Mouse (Mus musculus) midbrain, postnatal 0 days (tissue): ENCODE measurements around the gene Rab43. TPM values are rescaled to one million over a fixed set of nuclear protein-coding genes. Genes with fewer than 3 reads are reported as not detected.

ENCODE experiments used
- ATAC-seq: fragments of 200-750 bp; cut with Nextera tagmentation; 2 replicates; pipeline ENCODE4 v1.8.0; 2017; ENCODE audit warnings: moderate number of reproducible peaks, mild to moderate bottlenecking, moderate TSS enrichment, moderate library complexity; ENCODE audit not compliant: low FRiP score
- DNase-seq: peaks from one replicate; pipeline ENCODE4 v3.0.0-alpha.2; 2015; ENCODE audit warnings: low spot score
- H3K27ac ChIP-seq: fragments of 300-500 bp; sonication (generic); 2 replicates; pipeline ENCODE4 v1.5.1; 2014; ENCODE audit warnings: low read depth, mild to moderate bottlenecking, low read length, mixed read lengths
- H3K27me3 ChIP-seq: fragments of 300-500 bp; sonication (generic); 2 replicates; pipeline ENCODE4 v1.6.1; 2014; ENCODE audit warnings: low read length, control low read depth, mixed read lengths; ENCODE audit not compliant: insufficient read depth
- H3K36me3 ChIP-seq: fragments of 300-500 bp; sonication (generic); 2 replicates; pipeline ENCODE4 v1.6.1; 2014; ENCODE audit warnings: low read length, control low read depth, mixed read lengths; ENCODE audit not compliant: insufficient read depth
- H3K4me1 ChIP-seq: fragments of 300-500 bp; sonication (generic); 2 replicates; pipeline ENCODE4 v1.6.1; 2014; ENCODE audit warnings: mild to moderate bottlenecking, control low read depth, antibody characterized with exemption, low read length, mixed read lengths; ENCODE audit not compliant: insufficient read depth
- H3K4me2 ChIP-seq: fragments of 300-500 bp; sonication (generic); 2 replicates; pipeline ENCODE4 v1.6.1; 2014; ENCODE audit warnings: low read depth, mild to moderate bottlenecking, low read length, mixed read lengths; ENCODE audit not compliant: poor library complexity, severe bottlenecking
- H3K4me3 ChIP-seq: fragments of 300-500 bp; sonication (generic); 2 replicates; pipeline ENCODE4 v1.5.1; 2014; ENCODE audit warnings: low read depth, mild to moderate bottlenecking, low read length, moderate library complexity
- H3K9ac ChIP-seq: fragments of 300-500 bp; sonication (generic); replicated peaks from 2 replicates; pipeline ENCODE4 v1.6.1; 2014; ENCODE audit warnings: mild to moderate bottlenecking, low read length, moderate library complexity, mixed read lengths; ENCODE audit not compliant: poor library complexity, severe bottlenecking
- H3K9me3 ChIP-seq: fragments of 300-500 bp; sonication (generic); 2 replicates; pipeline ENCODE4 v1.6.1; 2016; ENCODE audit warnings: low read length, control low read depth
- CTCF ChIP-seq: IDR thresholded peaks from 2 replicates; pipeline ENCODE4 v1.5.1; 2016; ENCODE audit warnings: antibody characterized with exemption, mild to moderate bottlenecking
- WGBS: fragments of 180-500 bp; shearing (Covaris S2); extraction: QIAGEN DNeasy Blood & Tissue Kit; methylation state at CpG from one replicate; pipeline ENCODE4 v1.1.7; 2014; 5-methylcytosine and 5-hydroxymethylcytosine counted together
- polyA plus RNA-seq: library from polyadenylated mRNA; unstranded; fragments of >200 nt; fragmentation: Nextera tagmentation; extraction: Ambion mirVana; gene quantifications from 2 replicates; pipeline ENCODE4 v1.2.1, GENCODE M21; 2015
- total RNA-seq: library from RNA; depleted of rRNA; stranded (reverse); fragments of >200 nt; gene quantifications from 2 replicates; pipeline ENCODE4 v1.2.3, GENCODE M21; 2014

Rab43 gene
- total and polyA plus RNA-seq, 2 experiments from 2014 or later: 9.9 to 31.6 TPM

DNA sequence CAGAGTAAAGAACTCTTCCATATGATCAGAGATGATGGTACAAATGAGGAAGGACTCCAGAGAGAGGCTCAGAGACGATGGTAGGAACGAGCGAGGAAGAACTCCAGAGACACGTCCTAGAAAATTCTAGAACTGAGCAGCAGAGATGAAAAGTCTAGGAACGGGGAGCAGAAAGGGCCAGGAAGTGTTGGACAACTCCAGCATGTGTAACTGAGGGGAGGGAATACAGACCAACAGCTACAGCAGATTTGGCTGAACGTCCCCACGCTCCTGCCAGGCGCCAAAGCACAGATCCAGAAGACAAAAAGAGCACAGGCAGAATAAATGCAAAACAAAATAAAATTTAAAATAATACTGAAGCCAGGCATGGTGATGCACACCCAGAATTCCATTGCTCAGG lies 55.1 kb downstream of the Rab43 start:
- peaks cover 6% of the 10 kb centered on the region; the same call in 1 of the 2 replicates for H3K36me3 ChIP-seq
- no peak overlapping the region for H3K4me2 ChIP-seq
- no peaks in the 10 kb centered on the region for H3K27me3 ChIP-seq
- no peaks in the 10 kb centered on the region for H3K9me3 ChIP-seq
- no peak for TF ChIP-seq CTCF
- DNase-seq (no peak), ATAC-seq (no peak)
- H3K4me3 ChIP-seq: no peak overlapping the region
- no peak overlapping the region for H3K9ac ChIP-seq
- 90% methylated on average over 8 of the region's 8 CpGs for WGBS
- no peak overlapping the region for H3K27ac ChIP-seq
- no peaks in the 10 kb centered on the region for H3K4me1 ChIP-seq

- Histone ChIP-seq H3K9me3 (no peaks in the 10 kb centered on the region), H3K4me3 (no peak overlapping the region), H3K4me2 (no peak overlapping the region), H3K27ac (no peak overlapping the region), H3K27me3 (no peaks in the 10 kb centered on the region), H3K9ac (no peak overlapping the region), H3K4me1 (no peaks in the 10 kb centered on the region), H3K36me3 (peaks cover 11% of the 10 kb centered on the region; the same call in 1 of the 2 replicates)
- 96% methylated on average over 4 of the region's 4 CpGs for WGBS
- TF ChIP-seq CTCF: no peak
- ATAC-seq: no peak
- DNase-seq: no peak
Observed at GRCm38 (mm10) chr6:87755196-87755595, 56.8 kb downstream of the Rab43 start.

GRCm38 (mm10) chr6:87751574-87751973 lies 60.4 kb downstream of the Rab43 start:
- WGBS: 87% methylated on average over 6 of the region's 6 CpGs
- ATAC-seq (no peak), DNase-seq (no peak)
- Histone ChIP-seq H3K27ac (no peak overlapping the region), H3K4me3 (no peak overlapping the region), H3K4me2 (no peak overlapping the region), H3K36me3 (peaks cover 9% of the 10 kb centered on the region; the same call in 1 of the 2 replicates), H3K4me1 (no peaks in the 10 kb centered on the region), H3K9me3 (no peaks in the 10 kb centered on the region), H3K27me3 (no peaks in the 10 kb centered on the region), H3K9ac (no peak overlapping the region)
- no peak for TF ChIP-seq CTCF

GRCm38 (mm10) chr6:87750184-87750910 lies 61.6 kb downstream of the Rab43 start:
- 95% methylated on average over 8 of the region's 8 CpGs for WGBS
- Histone ChIP-seq H3K4me3 (no peak overlapping the region), H3K9me3 (no peaks in the 10 kb centered on the region), H3K36me3 (0 out of 2 replicates have a peak, but pooled peaks cover 7% of the 10 kb centered on the region), H3K27ac (no peak overlapping the region), H3K4me2 (no peak overlapping the region), H3K9ac (no peak overlapping the region), H3K4me1 (no peaks in the 10 kb centered on the region), H3K27me3 (no peaks in the 10 kb centered on the region)
- DNase-seq (no peak), ATAC-seq (no peak)
- no peak for TF ChIP-seq CTCF

GRCm38 (mm10) chr6:87748531-87748930 lies 63.4 kb downstream of the Rab43 start:
- ATAC-seq: no peak
- Histone ChIP-seq H3K36me3 (0 out of 2 replicates have a peak, but pooled peaks cover 5% of the 10 kb centered on the region), H3K9ac (no peak overlapping the region), H3K4me1 (no peaks in the 10 kb centered on the region), H3K27me3 (no peaks in the 10 kb centered on the region), H3K4me3 (no peak overlapping the region), H3K4me2 (no peak overlapping the region), H3K9me3 (no peaks in the 10 kb centered on the region), H3K27ac (no peak overlapping the region)
- no peak for TF ChIP-seq CTCF
- no peak for DNase-seq
- 94% methylated on average over 6 of the region's 6 CpGs for WGBS

GRCm38 (mm10) chr6:87748078-87748477 lies 63.9 kb downstream of the Rab43 start:
- no peak overlapping the region for H3K9ac ChIP-seq
- no peak overlapping the region for H3K4me3 ChIP-seq
- WGBS: 83% methylated on average over 2 of the region's 2 CpGs
- DNase-seq (no peak), ATAC-seq (no peak)
- H3K9me3 ChIP-seq: no peaks in the 10 kb centered on the region
- H3K4me2 ChIP-seq: no peak overlapping the region
- 0 out of 2 replicates have a peak, but pooled peaks cover 5% of the 10 kb centered on the region for H3K36me3 ChIP-seq
- H3K27me3 ChIP-seq: no peaks in the 10 kb centered on the region
- H3K4me1 ChIP-seq: no peaks in the 10 kb centered on the region
- no peak for TF ChIP-seq CTCF
- no peak overlapping the region for H3K27ac ChIP-seq
